Mouse (Mus musculus): Measurements from ENCODE around the gene Klhl24.

Gene Klhl24

DNA sequence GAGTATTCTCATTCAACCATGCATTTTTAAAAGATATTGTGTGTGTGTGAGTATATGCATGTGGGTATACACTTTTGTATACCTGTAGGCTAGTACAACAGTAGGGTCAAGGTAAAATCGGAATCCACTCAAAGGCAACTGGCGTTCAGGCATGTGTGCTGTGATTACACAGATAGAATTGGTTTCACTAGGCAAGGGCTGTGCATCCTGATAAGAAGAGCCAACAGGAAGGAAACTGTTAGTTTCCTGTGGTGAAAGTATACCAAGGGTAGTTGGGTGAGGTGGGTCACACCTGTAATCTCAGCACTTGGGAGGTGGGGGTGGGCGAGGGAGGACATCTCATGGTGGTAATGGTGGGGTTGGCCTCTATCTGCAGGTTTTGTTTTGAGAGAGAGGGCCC is 47.2 kb downstream of the Klhl24 start:
- no peak for DNase-seq (ENCODE audit: low spot score in 2 of 2)

DNA sequence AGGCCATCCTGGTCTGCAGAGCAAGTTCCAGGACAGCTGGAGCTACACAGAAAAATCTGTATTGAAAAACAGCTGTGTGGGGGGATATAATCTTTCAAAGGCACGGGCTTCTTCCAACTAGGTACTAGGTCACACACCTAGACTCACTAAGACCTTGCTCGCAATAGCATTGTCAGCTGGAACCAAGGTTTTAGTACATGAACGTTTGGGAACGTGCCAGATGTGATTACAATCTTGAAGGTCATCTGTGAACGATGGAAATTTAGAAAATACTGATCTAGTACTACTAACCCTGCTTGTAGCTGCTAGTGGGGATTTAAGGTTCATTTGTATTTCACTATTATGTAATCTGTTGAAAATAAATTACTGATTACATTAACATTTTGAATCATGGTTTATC is 54.6 kb downstream of the Klhl24 start:
- no peak for DNase-seq (ENCODE audit: low spot score in 2 of 2)

DNA sequence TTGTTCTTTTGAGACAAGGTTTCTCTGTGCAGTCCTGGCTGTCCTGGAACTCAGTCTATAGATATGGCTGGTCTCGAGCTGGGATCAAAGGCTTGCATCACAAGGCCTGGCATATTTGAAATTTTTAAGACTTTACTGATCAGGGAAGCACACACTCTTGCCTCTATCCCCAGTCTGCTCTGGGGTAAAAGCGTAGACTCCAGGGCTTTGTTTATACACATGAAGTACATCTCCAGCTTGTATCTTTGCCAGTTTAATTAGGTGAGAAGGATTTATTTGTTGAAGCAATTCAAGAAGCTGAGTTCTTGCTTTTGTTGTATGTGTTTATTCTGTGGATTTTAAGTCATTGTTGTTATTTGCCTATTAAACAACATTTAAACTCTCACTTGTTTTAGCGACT is 56.4 kb downstream of the Klhl24 start:
- no peak for DNase-seq (ENCODE audit: low spot score in 2 of 2)

DNA sequence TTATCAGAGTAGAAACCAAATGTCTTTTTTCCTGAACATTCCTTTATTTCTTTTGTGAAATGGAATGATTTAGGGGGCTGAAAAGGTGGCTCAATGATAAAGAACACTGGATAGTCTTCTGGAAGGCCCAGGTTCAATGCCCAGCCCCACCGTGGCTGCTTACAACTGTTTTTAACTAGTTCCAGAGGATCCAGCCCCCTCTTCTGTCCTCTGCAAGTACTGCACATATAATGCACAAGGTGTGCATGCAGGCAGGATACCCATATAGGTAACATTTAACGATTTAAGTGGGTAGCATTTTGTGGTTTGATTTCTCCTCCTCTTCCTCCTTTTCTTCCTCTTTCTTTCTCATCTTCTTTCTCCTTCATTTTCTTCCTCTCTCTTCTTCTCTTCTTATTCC is 62.8 kb downstream of the Klhl24 start:
- no peak for DNase-seq (ENCODE audit: low spot score in 2 of 2)

DNA sequence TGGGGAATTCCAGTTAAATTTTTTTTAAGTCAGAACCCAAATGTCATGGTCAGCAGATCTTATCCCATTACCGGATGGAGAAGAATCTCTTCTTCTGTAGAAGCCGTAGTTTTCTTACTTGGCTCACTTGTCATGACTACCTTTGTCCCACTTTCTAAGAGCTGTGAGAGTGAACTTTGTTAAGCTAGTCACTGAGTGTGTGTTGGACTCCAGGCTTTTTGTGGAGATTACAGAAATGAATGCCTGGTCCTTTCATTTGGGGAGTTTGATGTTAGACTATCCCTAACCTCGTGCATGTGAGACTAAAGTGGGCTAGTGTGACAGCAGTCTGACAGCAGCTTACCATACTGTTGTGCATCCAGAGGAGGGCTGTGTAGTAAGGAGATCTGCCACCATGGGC is 71.7 kb downstream of the Klhl24 start:
- no peak for DNase-seq (ENCODE audit: low spot score in 2 of 2)

DNA sequence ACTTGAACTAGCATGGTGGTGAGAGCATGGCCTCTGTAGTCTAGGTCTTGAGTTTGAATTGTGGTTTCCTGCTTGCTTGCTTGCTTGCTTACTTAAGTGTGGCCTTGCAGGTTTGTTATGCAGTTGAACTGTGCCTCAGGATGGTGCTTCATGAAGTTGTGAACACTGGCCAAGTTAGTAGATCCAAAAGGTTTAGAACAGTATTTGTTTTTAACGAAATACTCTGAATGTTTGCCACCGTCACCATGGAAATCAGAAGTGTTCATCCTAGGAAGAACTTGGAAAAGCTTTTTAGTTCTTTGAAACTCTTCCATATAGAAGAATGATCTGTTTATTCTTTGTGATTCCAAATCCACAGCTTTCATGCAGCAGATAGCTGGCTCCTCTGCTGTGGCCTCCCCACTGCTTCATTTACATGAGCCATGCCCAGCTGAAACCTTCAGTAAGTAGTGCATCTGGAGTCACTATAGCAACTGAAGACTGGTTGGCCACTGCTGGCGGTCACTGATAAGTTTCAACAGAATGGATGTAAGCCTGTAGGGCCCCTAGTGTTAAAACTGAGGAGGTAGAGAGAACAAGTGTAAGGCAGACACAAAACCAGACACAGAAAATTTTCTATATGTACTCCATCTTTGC is 72.2 kb downstream of the Klhl24 start:
- no peak for DNase-seq (ENCODE audit: low spot score in 2 of 2)

Measured in frontal cortex, postnatal 10 days (tissue).